Mouse (Mus musculus) cortical plate, adult 2 months (tissue): Measurements from ENCODE around the gene Zfp39.

Experiments
- CTCF ChIP-seq: fragments of 200-500 bp; IDR thresholded peaks from 2 replicates; pipeline ENCODE4 v1.5.1; 2011; ENCODE audit warnings: mild to moderate bottlenecking, control low read depth, low read length; ENCODE audit not compliant: insufficient read depth; ENCODE audit errors: extremely low read depth
- POLR2A ChIP-seq: fragments of 200-500 bp; IDR thresholded peaks from 2 replicates; pipeline ENCODE4 v1.6.1; 2011; ENCODE audit warnings: mild to moderate bottlenecking, low read length, control low read depth; ENCODE audit not compliant: insufficient read depth; ENCODE audit errors: extremely low read depth

DNA sequence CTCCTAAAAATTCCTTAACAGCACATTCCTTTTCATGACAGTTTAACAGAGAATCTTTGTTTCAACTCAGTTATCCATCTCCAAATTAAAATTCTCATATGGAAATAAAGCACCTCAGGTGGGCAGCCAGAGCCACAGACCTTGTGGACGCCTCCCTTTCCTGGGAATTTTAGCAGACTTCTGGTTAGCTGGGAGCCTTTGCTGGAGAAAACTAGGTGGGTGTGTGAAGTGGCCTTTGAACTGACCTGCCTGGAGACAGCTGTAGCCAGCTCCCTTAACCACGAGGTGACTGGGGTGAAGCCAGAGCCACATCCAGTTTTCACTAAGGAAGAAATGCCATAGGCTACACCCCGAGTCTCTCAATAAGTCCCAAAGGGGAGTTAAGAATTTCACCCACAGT is 25.6 kb upstream of the Zfp39 start:
- TF ChIP-seq CTCF (no peak), POLR2A (no peak)
